20 mouse cellular contexts compared by ENCODE assay signal in the genomic region with DNA sequence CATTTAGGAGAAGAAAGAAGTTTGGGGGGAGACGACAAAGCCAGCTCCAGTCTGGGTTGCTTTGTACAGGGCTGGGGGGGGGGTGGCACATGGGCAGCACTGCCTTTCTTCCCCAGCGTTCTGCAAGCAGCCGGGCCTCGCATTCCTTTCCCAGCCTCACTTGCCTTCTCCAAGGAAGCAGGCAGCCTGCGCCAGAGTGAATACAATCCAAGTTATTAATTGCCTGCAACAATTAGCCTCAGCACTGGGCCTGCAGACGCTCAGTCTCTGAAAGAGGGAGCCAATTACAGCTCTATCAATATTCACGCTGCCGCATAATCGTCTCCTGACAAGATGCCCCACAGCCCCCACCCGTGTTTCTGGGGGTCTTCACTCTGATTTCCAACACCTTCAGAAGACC. TPM values are rescaled to one million over a fixed set of nuclear protein-coding genes. Genes with fewer than 3 reads are reported as not detected.
A peak's percentile ranks its signal among the peaks of the same experiment; 100 is the strongest.
DNase-seq lines count a peak whose midpoint lies in the region; ATAC-seq and TF ChIP-seq lines count a peak whose summit lies in the region.
"Had no signal": no experiment of that assay in that cellular context is flagged by ENCODE, and none has a peak within 500 bp of the region (broad histone marks: within the 10 kb centered on the region; RNA-seq: fewer than 3 reads in every experiment).

No protein-coding gene starts in this region.

- H3K27ac ChIP-seq in layer of hippocampus, adult 2 months: peak overlapping the region; percentile 76
- H3K27ac ChIP-seq in forebrain, embryonic 16.5 days (ENCODE audit: low read length): peak overlapping the region; percentile 62
- H3K27ac ChIP-seq in gastrocnemius, adult 2 months: no peak overlapping the region
- H3K27ac ChIP-seq: embryonic facial prominence, embryonic 13.5 days had no signal

- 3% methylated on average over 10 of the region's 10 CpGs for WGBS in forebrain, embryonic 16.5 days

- peak; percentile 21 for ATAC-seq in forebrain, embryonic 16.5 days
- ATAC-seq: intestine, postnatal 0 days; liver, postnatal 0 days had no signal

- H3K36me3 ChIP-seq in forebrain, embryonic 16.5 days (ENCODE audit: control insufficient read depth, insufficient read depth): no peaks in the 10 kb centered on the region
- H3K36me3 ChIP-seq: embryonic facial prominence, embryonic 13.5 days had no signal

- intact Hi-C loops in gastrocnemius, adult 2 months (cut with DNase I): no loop called here

- peak in 1 of 2 experiments; percentile 44 for DNase-seq in layer of hippocampus, adult 2 months (ENCODE audit: low spot score in 2 of 2)
- DNase-seq in layer of hippocampus, postnatal 25 days (ENCODE audit: extremely low spot score in 1 of 2, low spot score in 1 of 2): no peak
- DNase-seq in retina, postnatal 1 day: peak; percentile 57
- DNase-seq in retina, embryonic 14.5 days (ENCODE audit: low spot score): no peak
- DNase-seq in gastrocnemius, adult 2 months: no peak
- DNase-seq in adrenal gland, adult 18-20 months (ENCODE audit: low spot score in 2 of 2): no peak
- DNase-seq: adrenal gland, postnatal 14 days; cerebellum, adult 18-20 months; heart, adult 18-20 months; heart, postnatal 4 days; liver; liver, postnatal 0 days; lung, postnatal 14 days; right cerebral cortex, adult 18-20 months; spleen, adult 18-20 months had no signal

- H3K4me3 ChIP-seq in layer of hippocampus, adult 2 months: no peak overlapping the region
- no peak overlapping the region for H3K4me3 ChIP-seq in forebrain, embryonic 16.5 days (replicated peaks; ENCODE audit: low read length)
- H3K4me3 ChIP-seq in gastrocnemius, adult 2 months: no peak overlapping the region
- H3K4me3 ChIP-seq: embryonic facial prominence, embryonic 13.5 days had no signal

- no peaks in the 10 kb centered on the region for H3K9me3 ChIP-seq in forebrain, embryonic 16.5 days (ENCODE audit: control insufficient read depth, low read length)
- H3K9me3 ChIP-seq: embryonic facial prominence, embryonic 13.5 days had no signal

- H3K4me2 ChIP-seq in forebrain, embryonic 16.5 days (ENCODE audit: low read length): no peak overlapping the region
- H3K4me2 ChIP-seq: embryonic facial prominence, embryonic 13.5 days had no signal

- no peak overlapping the region for H3K9ac ChIP-seq in forebrain, embryonic 16.5 days (replicated peaks; ENCODE audit: low read depth, low read length)
- H3K9ac ChIP-seq: embryonic facial prominence, embryonic 13.5 days; liver, postnatal 0 days had no signal

- no peaks in the 10 kb centered on the region for H3K27me3 ChIP-seq in forebrain, embryonic 16.5 days (replicated peaks; ENCODE audit: control insufficient read depth, insufficient read depth, low read length)

- no peak for TF ChIP-seq CTCF in layer of hippocampus, adult 2 months (conservative IDR thresholded peaks at IDR 0.05)
- TF ChIP-seq CTCF in gastrocnemius, adult 2 months (IDR thresholded peaks at IDR 0.05): no peak

- H3K4me1 ChIP-seq in forebrain, embryonic 16.5 days (replicated peaks; ENCODE audit: control insufficient read depth, insufficient read depth, low read length): peaks cover 33% of the 10 kb centered on the region

RNA-seq across cellular contexts. Expression of a gene that starts 4.1 kb away (rescaled TPM):
- 10 to 100 TPM; 38.9 to 40.7 TPM for total RNA-seq in layer of hippocampus, adult 2 months (2021)
- total RNA-seq in layer of hippocampus, postnatal 25 days (2021): 10 to 100 TPM; 32.4 to 33.6 TPM
- polyA plus RNA-seq in forebrain, embryonic 16.5 days (2015; fragmentation: Nextera tagmentation; extraction: Ambion mirVana): 11.8 and 12.2 TPM in 2 replicates
- not detected for total RNA-seq in gastrocnemius, adult 2 months (2021)
- 1 to 10 TPM in 1 of 2 experiments, under 1 TPM in 1; 0.10 to 1.3 TPM for total RNA-seq in adrenal gland, adult 18-20 months (2021)
- total RNA-seq: heart, adult 18-20 months; megakaryocyte-erythroid progenitor cell, adult 5-6 weeks had no signal
- polyA plus RNA-seq: liver, postnatal 0 days; thymus, postnatal 0 days had no signal

Comparison
In these comparisons a context has a peak if more than half of its experiments do, and no peak if none do; other contexts are left out.
1. RNA of a gene that starts 4.1 kb away (total RNA-seq): 38.9 to 40.7 TPM in layer of hippocampus, adult 2 months and 32.4 to 33.6 TPM in layer of hippocampus, postnatal 25 days; 0.10 to 1.3 TPM in adrenal gland, adult 18-20 months and not detected in gastrocnemius, adult 2 months; every median in the first group is over 10 times any median in the second.